Mouse (Mus musculus) left cerebral cortex, adult 2 months (tissue): ENCODE results near the gene Prrc2b. TPM values are rescaled to one million over a fixed set of nuclear protein-coding genes. Genes with fewer than 3 reads are reported as not detected.

ENCODE experiments used
- DNase-seq, 2 experiments: peaks; one replicate each; pipeline ENCODE4 v3.0.0; 2021 to 2022; ENCODE audit warnings: low spot score in 2 of 2, mixed read lengths in 1 of 2; ENCODE audit errors: extremely low spot score in 1 of 2
- H3K27ac ChIP-seq: fragments of 200-600 bp; 2 replicates; pipeline ENCODE4 v1.8.1; 2022
- H3K4me3 ChIP-seq: fragments of 200-600 bp; 2 replicates; pipeline ENCODE4 v1.8.1; 2022
- CTCF ChIP-seq: fragments of 200-600 bp; IDR thresholded peaks from 2 replicates; pipeline ENCODE4 v1.8.1; 2022; ENCODE audit warnings: antibody characterized with exemption, mild to moderate bottlenecking, moderate library complexity
- intact Hi-C: fragments of 180-260 bp; cut with DNase I; formaldehyde crosslinking; loops from one replicate; pipeline ENCODE4 v1.15.1; 2025
- total RNA-seq, 2 experiments: library from RNA; stranded (reverse); gene quantifications; 2 replicates each; pipeline ENCODE4 v1.2.3; 2021

Prrc2b gene
- total RNA-seq, 2 experiments from 2014 or later, result 268 to 280 TPM

DNA sequence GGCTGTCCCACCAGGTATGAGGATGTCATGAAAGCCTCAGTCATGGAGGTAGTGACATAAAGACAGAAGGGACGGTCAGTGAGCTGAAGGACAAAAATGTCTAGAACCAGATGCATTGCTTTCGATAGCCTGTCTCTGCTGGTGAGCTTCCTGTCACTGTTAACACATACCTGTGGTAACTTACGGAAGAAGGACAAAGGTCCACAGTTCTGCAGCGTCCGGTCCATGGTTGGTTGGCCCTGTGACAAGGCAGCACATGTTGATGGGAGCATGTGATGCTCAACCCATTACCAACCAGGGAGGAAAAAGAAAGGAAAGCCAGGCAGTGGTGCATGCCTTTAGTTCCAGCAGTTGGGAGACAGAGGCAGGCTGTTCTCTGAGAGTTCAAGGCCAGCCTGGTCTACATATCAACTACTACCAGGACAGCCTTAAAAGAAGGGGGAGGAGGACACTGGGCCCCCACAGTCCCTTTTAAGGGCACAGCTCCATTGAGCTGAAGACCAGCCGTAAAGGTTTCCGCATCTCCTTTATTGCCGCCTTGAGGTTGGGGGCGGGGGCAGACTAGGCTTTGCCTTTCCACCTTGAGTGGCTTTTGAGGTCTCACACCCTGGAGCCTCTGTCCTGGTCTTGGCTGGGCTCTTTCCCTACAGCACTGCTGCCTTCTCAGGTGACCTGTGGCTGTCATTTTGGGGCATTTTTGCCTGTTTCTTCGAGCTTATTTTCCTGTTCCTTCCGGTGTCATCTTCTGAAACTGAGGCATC is 14.3 kb downstream of the Prrc2b start:
- intact Hi-C loops, result no loop called here
- Histone ChIP-seq H3K4me3 (no peak overlapping the region), H3K27ac (peak overlapping the region; percentile 64)
- no peak for DNase-seq
- no peak for TF ChIP-seq CTCF

DNA sequence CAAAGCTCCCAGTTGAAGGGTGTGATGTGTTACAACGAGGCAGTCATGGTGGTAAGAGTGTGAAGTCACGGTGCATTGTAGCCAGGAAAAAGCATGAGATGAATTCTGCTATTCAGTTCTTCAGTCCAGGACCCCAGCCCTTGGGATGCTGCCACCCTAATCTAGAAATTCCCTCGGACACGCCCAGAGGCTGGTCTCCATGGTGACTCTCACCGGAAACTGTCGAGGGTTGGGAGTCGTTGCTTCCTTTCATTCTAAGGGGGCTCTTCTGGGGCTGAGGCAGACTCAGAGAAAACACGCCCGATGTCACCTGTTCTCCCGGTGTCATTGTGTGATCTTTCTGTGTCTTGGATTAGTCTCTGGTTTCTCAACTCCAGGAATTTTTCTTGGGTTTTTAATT is 15.7 kb downstream of the Prrc2b start:
- no peak for DNase-seq
- no peak for TF ChIP-seq CTCF
- Histone ChIP-seq H3K4me3 (no peak overlapping the region), H3K27ac (peak overlapping the region; percentile 57)
- intact Hi-C loops, result no loop called here

DNA sequence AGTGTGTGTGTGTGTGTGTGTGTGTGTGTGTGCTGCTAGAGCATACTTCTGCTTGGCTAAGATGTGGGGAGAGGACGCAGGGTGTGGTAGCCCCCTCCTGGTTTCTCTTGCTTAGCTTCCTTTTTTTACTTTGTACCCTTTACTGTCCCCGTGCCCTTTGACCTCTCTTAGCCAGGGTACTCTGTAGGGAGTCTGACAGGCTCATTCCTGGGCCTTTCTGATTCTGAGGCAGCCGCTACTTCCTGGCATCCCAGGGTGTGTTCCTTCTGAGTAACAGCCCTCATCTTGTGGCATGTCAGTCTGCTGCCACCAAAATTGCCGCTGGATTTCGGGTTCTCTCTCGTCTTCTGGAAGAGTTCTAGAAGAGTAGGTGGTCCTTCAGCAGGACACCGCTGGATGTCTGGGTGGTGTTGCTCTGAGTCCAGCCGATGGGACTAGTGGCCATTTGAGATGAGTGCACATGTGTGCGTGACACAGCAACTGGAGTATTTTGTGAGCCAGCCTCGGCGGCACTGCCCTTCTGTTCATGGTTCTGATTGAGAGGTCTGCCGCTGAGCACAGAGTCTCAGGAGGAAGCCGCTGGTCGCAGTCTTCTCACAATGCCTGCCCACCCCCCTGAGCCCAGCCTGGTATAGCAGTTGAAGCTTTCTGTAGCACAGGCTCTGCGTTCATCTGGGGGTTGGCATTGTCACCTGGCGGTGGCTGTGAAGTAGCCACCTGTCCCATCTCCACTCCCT is 16.3 kb downstream of the Prrc2b start:
- Histone ChIP-seq H3K27ac (peak overlapping the region; percentile 89), H3K4me3 (peak overlapping the region; percentile 15; the same call in 1 of the 2 replicates)
- DNase-seq, result no peak
- TF ChIP-seq CTCF, result no peak; the same call in 1 of the 2 replicates
- intact Hi-C loops, result no loop called here

DNA sequence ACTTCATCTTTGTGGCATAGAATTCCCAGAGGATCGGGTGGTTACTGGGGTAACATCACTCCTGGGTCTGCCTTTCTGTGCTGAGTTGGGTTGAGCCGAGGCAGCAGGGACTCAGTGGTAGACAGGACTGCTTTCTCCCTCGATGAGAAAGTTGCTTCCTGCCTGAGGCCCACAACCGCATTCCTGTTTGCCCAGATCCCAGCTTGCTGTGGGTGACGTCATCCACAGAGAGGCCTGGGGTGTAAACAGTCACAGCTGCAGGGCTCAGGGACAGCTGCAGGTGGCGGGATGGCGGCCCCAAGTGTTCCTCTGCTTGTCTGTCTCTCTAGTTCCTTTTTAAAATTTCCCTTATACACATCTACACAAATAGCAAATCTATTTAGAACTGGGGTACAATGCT is 16.9 kb downstream of the Prrc2b start:
- peak overlapping the region; percentile 15; the same call in 1 of the 2 replicates for H3K4me3 ChIP-seq
- H3K27ac ChIP-seq, result peak overlapping the region; percentile 89
- intact Hi-C loops, result no loop called here
- TF ChIP-seq CTCF, result peak; percentile 32
- peak; percentile 61 to 74 for DNase-seq

DNA sequence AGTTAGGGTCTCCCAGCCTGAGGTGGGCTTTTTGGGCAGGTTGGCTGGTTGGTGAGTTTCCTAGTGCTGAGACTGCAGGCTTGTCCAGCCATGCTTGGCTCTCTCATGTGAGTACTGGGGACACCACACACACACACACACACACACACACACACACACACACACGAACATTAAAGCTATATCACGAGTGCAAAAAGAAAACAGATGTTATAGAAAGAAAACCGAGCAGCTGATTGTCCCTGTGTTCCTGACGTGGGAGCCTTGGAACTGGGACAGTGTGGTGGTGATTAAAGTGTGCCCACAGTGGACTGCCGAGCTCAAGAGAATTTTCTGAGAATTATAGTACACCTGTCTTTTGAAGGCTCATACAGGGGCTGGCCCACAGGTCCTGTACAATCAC is 18.4 kb downstream of the Prrc2b start:
- H3K27ac ChIP-seq, result peak overlapping the region; percentile 89; the same call in 1 of the 2 replicates
- no peak for TF ChIP-seq CTCF

DNA sequence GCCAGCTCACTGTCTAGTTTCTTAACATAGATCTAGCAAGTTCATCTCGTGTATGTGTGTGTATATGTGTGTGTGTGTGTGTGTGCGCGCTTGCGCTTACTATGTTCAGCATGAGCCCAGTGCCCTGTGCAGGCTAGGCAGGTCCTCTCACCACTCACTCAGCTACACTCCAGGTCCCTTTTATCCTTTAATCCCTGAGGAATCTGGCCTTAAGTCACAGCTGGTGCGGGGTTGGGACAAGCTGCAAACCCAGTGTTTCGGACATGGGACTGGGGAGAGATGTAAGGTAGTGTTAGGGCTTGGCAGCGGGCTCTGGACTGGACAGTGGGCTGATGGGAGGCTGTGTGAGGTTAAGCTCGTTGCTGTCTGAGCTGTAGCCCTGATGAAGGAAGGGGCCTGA is 19.1 kb downstream of the Prrc2b start:
- DNase-seq, result no peak
- H3K4me3 ChIP-seq, result no peak overlapping the region
- H3K27ac ChIP-seq, result peak overlapping the region; percentile 22
- TF ChIP-seq CTCF, result no peak
- intact Hi-C loops, result no loop called here

More for the DNA sequence above, 18.4 kb downstream of the Prrc2b start:
- DNase-seq, result no peak
- H3K4me3 ChIP-seq, result no peak overlapping the region
- intact Hi-C loops, result no loop called here

DNA sequence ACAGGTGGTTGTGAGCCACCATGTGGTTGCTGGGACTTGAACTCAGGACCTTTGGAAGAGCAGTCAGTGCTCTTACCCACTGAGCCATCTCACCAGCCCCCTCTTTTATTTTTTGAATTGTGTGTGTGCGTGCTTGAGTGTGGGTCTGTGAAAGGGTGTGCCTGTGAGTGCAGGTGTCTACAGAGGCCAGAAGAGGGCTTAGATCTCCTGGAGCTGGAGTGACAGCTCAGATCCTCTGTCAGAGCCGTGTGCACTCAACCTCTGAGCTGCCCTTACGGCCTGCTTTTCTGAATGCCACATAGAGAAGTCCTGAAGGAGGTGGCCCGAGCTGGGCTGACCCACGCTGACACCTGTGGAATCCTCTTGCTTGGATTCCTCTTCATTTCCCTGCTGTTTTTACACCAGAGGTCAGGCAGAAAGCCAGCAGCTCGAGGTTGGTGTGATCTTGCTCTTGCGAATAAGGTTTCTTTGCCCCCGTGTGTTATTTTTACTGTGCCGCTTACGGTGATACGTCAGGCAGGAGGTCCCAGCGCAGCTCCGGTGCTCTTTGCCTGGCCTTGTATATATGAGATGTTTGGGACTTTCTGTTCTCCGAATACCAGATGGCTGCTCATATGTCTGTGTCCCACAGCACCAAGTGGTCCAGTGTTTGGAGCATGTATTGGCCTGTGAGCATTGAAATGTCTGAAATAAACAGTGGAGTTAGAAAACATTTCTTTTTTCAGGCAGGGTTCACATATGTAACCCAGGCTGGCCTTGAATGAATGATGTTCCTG is 21.0 kb downstream of the Prrc2b start:
- no peak overlapping the region for H3K4me3 ChIP-seq
- H3K27ac ChIP-seq, result no peak overlapping the region
- TF ChIP-seq CTCF, result no peak; the same call in 1 of the 2 replicates
- DNase-seq, result no peak
- intact Hi-C loops, result no loop called here

DNA sequence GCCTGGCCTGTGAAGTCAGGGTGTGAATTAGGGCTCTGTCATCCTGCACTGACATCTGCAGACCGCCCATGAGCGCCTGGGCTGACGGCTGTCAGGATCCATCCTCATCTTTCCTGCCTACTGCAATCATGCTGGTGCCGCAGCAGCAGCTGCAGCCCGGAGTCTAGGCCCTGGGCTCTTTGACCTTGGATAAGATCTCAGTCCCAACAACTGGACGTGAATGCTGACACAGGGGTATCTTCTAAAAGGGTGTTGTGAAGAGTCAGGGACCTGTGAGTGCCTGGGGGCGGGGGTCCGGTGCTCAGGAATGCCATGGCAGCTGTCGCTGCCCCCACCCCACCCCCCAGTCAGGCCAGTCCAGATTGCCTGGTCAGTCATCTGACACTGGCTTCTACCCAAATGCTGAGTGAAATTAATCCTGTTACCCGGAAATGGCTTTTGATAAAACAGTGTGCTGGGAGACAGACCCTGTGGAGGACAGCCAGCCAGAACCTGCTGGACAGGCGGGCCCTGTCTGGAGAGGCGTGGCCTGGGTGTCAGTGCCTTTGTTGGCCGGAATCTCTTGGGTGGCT is 23.4 kb downstream of the Prrc2b start:
- intact Hi-C loops, result loop anchor here (2.0 kb wide), 1 partner anchor 23 kb away; the partner anchor contains the start of gene Prrc2b
- H3K27ac ChIP-seq, result peak overlapping the region; percentile 84
- no peak for DNase-seq
- TF ChIP-seq CTCF, result no peak
- H3K4me3 ChIP-seq, result no peak overlapping the region

DNA sequence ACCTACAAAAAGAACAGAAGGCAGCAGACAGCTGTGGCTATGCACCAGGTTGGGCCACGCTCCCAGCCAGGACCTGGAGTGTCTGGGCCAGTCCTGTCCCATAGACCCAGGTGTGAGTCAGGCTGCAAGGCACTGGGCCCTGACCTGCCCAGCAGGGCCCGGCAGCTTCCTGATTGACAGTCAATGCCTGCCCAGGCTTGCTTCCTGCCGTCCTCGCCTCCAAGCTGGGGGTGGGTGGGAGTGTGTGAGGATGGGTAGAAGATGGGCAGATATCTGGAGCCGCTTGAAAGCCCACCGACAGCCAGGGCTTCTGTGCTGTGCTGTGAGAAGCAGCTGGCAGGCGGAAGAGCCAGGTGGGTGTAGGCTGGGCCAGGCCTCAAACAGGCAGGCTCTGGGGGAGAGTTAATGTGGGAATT is 24.2 kb downstream of the Prrc2b start:
- TF ChIP-seq CTCF, result no peak
- peak; percentile 54 to 65 for DNase-seq
- intact Hi-C loops, result loop anchor here (2.0 kb wide), 1 partner anchor 24 kb away; the partner anchor contains the start of gene Prrc2b
- Histone ChIP-seq H3K27ac (peak overlapping the region; percentile 84), H3K4me3 (no peak overlapping the region)

DNA sequence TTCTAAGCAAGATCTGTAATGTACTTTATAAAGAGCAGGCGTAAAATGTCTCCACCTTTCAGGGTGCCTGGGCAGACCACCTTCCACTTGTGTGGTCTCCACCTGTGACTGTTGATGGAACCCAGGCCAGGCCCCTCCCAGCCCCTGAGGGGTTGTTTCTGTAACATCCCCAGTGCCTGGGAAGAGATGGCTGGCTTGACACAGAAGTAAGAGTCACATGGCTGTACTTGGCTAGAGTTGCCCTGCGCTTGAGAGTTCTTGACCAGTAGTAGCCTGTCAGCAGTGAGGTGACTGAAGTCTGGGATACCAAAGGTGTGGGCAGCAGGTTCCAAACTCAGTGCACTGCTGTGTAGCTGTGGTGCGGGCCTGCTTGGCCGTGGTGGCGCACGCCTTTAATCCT is 24.6 kb downstream of the Prrc2b start:
- no peak for TF ChIP-seq CTCF
- no peak for DNase-seq
- intact Hi-C loops, result loop anchor here (2.0 kb wide), 1 partner anchor 25 kb away; the partner anchor contains the start of gene Prrc2b

DNA sequence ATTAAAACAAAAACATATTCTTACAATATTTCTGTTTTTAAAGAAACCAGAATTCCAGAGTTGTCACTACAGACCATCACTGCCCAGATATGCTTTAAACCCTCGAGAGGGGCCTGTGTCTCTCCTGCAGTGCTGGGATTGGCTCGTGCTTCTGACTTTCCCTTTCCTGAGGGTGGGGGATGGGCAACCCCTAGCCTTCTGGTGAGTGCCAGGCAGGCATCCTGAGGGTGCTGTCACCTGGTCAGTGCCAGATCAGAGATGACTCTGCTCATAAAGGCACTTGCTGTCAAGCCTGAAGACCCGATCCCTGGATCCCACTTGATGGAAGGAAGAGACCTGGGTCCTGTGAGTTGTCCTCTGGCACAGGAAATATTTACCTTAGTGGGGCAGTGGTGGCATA is 26.0 kb downstream of the Prrc2b start:
- Histone ChIP-seq H3K27ac (peak overlapping the region; percentile 18; the same call in 1 of the 2 replicates), H3K4me3 (no peak overlapping the region)
- intact Hi-C loops, result no loop called here
- no peak for TF ChIP-seq CTCF
- no peak for DNase-seq

More for the DNA sequence above, 24.6 kb downstream of the Prrc2b start:
- Histone ChIP-seq H3K4me3 (no peak overlapping the region), H3K27ac (peak overlapping the region; percentile 84)
